Comparison of ENCODE assay signal across 12 mouse cellular contexts in the genomic region with DNA sequence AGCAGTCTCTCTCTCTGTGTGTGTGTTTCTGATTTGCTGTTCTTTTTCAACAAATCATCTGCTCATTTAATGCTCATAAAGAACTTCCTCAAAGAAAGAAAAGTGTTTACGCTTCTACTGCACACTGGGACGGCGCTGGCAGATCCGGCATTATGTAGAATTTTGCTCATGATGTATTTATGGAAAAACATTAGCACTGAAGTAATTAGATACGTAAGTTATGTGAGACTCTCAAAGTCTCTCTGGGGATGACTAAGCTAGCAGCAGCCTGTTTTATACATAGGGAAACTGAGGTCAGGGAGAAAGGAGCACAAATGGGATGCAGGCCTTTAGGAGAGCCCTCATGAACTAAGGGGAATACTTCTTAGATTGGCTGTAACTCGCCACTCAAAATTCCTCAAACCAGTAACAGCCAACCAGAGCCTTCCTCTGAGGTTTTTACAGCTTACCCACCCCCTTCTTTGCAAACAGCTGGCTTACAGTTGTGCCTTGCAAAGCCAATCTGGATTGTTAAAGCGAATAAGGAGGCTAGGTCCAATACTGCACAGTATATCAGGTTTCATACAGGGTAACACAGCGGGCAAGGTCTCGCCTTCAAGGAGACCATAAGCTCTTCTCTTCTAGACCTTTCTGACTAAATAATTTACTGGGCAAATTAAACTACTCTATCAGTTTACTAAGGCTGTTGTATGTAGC.
A peak's percentile ranks its signal among the peaks of the same experiment; 100 is the strongest.
DNase-seq lines count a peak whose midpoint lies in the region; ATAC-seq lines count a peak whose summit lies in the region.
"Had no signal": no experiment of that assay in that cellular context is flagged by ENCODE, and none has a peak within 500 bp of the region (broad histone marks: within the 10 kb centered on the region; RNA-seq: fewer than 3 reads in every experiment).

No protein-coding gene starts in this region.

- H3K4me3 ChIP-seq in heart, embryonic 13.5 days = no peak overlapping the region
- no peak overlapping the region for H3K4me3 ChIP-seq in lung, embryonic 16.5 days (ENCODE audit: low read length)

- H3K9ac ChIP-seq in heart, embryonic 13.5 days = no peak overlapping the region
- H3K9ac ChIP-seq in lung, embryonic 16.5 days (ENCODE audit: low read length) = no peak overlapping the region

- H3K36me3 ChIP-seq in heart, embryonic 13.5 days = no peaks in the 10 kb centered on the region
- H3K36me3 ChIP-seq in lung, embryonic 16.5 days (ENCODE audit: control insufficient read depth, insufficient read depth, low read length) = no peaks in the 10 kb centered on the region

- no peak overlapping the region for H3K4me2 ChIP-seq in heart, embryonic 13.5 days
- H3K4me2 ChIP-seq in lung, embryonic 16.5 days (ENCODE audit: low read depth, low read length) = no peak overlapping the region

- H3K4me1 ChIP-seq in heart, embryonic 13.5 days = peaks cover 39% of the 10 kb centered on the region
- H3K4me1 ChIP-seq in lung, embryonic 16.5 days (replicated peaks; ENCODE audit: control insufficient read depth, insufficient read depth, low read length) = peaks cover 5% of the 10 kb centered on the region; the same call in 1 of the 2 replicates

- 73% methylated on average over 9 of the region's 9 CpGs for WGBS in heart, embryonic 13.5 days
- 44% methylated on average over 9 of the region's 9 CpGs for WGBS in lung, embryonic 16.5 days

- ATAC-seq in heart, embryonic 13.5 days (ENCODE audit: extremely low read depth, insufficient number of reproducible peaks, low FRiP score, low TSS enrichment) = no peak
- ATAC-seq in lung, embryonic 16.5 days (ENCODE audit: low read depth) = peak; percentile 42; the same call in 1 of the 2 replicates
- ATAC-seq: inflammation-experienced regulatory T-cells, adult 6 months had no signal

- peak overlapping the region; percentile 6; the same call in 1 of the 2 replicates for H3K27ac ChIP-seq in heart, embryonic 13.5 days (replicated peaks)
- H3K27ac ChIP-seq in lung, embryonic 16.5 days (ENCODE audit: low read length) = peak overlapping the region; percentile 57

- no peak for DNase-seq in heart, postnatal 25 days (ENCODE audit: low spot score)
- DNase-seq in lung, postnatal 10 days = no peak
- peak; percentile 64 for DNase-seq in hindlimb bud, embryonic 11.5 days (ENCODE audit: extremely low spot score, low read depth, low spot score)
- peak; percentile 40 for DNase-seq in mesoderm, embryonic 11.5 days (ENCODE audit: low read depth, low spot score)
- no peak for DNase-seq in left cerebral cortex, postnatal 4 days
- DNase-seq in ovary, postnatal 14 days (ENCODE audit: low spot score) = no peak
- DNase-seq: adrenal gland, postnatal 36 days; cerebellum, postnatal 25 days; thymus, postnatal 36 days had no signal

- H3K9me3 ChIP-seq in heart, embryonic 13.5 days = no peaks in the 10 kb centered on the region; the same call in 1 of the 2 replicates
- H3K9me3 ChIP-seq in lung, embryonic 16.5 days (ENCODE audit: control insufficient read depth, low read length) = no peaks in the 10 kb centered on the region

- no peaks in the 10 kb centered on the region for H3K27me3 ChIP-seq in heart, embryonic 13.5 days (replicated peaks)
- no peaks in the 10 kb centered on the region for H3K27me3 ChIP-seq in lung, embryonic 16.5 days (ENCODE audit: control insufficient read depth, insufficient read depth, low read depth, low read length)

- intact Hi-C loops in heart, postnatal 25 days (cut with DNase I) = no loop called here
- intact Hi-C loops in left cerebral cortex, postnatal 4 days (cut with DNase I) = no loop called here

Comparison
In these comparisons a context has a peak if more than half of its experiments do, and no peak if none do; other contexts are left out.
1. DNase-seq: peak in hindlimb bud, embryonic 11.5 days (single experiment) and mesoderm, embryonic 11.5 days (single experiment); none in heart, postnatal 25 days (single experiment), lung, postnatal 10 days (single experiment), left cerebral cortex, postnatal 4 days (single experiment) and ovary, postnatal 14 days (single experiment).